Mouse (Mus musculus) forebrain, embryonic 12.5 days (tissue): Measurements from ENCODE around the gene 1810010D01Rik. TPM values are rescaled to one million over a fixed set of nuclear protein-coding genes. Genes with fewer than 3 reads are reported as not detected.

Source experiments
- ATAC-seq: fragments of 200-750 bp; cut with Nextera tagmentation; 2 replicates; pipeline ENCODE4 v1.8.0; 2017; ENCODE audit warnings: moderate TSS enrichment; ENCODE audit not compliant: low FRiP score
- H3K27ac ChIP-seq: fragments of 300-500 bp; sonication (generic); 2 replicates; pipeline ENCODE4 v1.5.1; 2016; ENCODE audit warnings: mild to moderate bottlenecking
- H3K27me3 ChIP-seq: fragments of 300-500 bp; sonication (generic); 2 replicates; pipeline ENCODE4 v1.6.1; 2016; ENCODE audit warnings: mild to moderate bottlenecking
- H3K36me3 ChIP-seq: fragments of 300-500 bp; sonication (generic); replicated peaks from 2 replicates; pipeline ENCODE4 v1.6.1; 2016; ENCODE audit warnings: mild to moderate bottlenecking
- H3K4me1 ChIP-seq: fragments of 300-500 bp; sonication (generic); 2 replicates; pipeline ENCODE4 v1.6.1; 2016
- H3K4me2 ChIP-seq: fragments of 300-500 bp; sonication (generic); 2 replicates; pipeline ENCODE4 v1.6.1; 2016; ENCODE audit warnings: mild to moderate bottlenecking, moderate library complexity
- H3K4me3 ChIP-seq: fragments of 300-500 bp; sonication (generic); replicated peaks from 2 replicates; pipeline ENCODE4 v1.5.1; 2016; ENCODE audit warnings: mild to moderate bottlenecking
- H3K9ac ChIP-seq: fragments of 300-500 bp; sonication (generic); 2 replicates; pipeline ENCODE4 v1.6.1; 2016; ENCODE audit warnings: mild to moderate bottlenecking
- H3K9me3 ChIP-seq: fragments of 300-500 bp; sonication (generic); 2 replicates; pipeline ENCODE4 v1.6.1; 2016
- WGBS: fragments of 180-500 bp; shearing (Covaris S2); methylation state at CpG from one replicate; pipeline ENCODE4 v1.1.7; 2016; 5-methylcytosine and 5-hydroxymethylcytosine counted together
- polyA plus RNA-seq: library from polyadenylated mRNA; unstranded; fragments of >200 nt; fragmentation: Nextera tagmentation; extraction: Ambion mirVana; gene quantifications from 2 replicates; pipeline ENCODE4 v1.2.1, GENCODE M21; 2016

Gene 1810010D01Rik
- polyA plus RNA-seq, 1 experiment from 2014 or later: 0.91 TPM

GRCm38 (mm10) chr7:145190520-145190919 is 17.4 kb downstream of the 1810010D01Rik start:
- H3K9ac ChIP-seq: no peak overlapping the region
- H3K4me1 ChIP-seq: peaks cover 19% of the 10 kb centered on the region
- H3K36me3 ChIP-seq: no peaks in the 10 kb centered on the region
- H3K9me3 ChIP-seq: no peaks in the 10 kb centered on the region
- no peak for ATAC-seq
- H3K4me2 ChIP-seq: no peak overlapping the region
- no peak overlapping the region for H3K27ac ChIP-seq
- H3K4me3 ChIP-seq: no peak overlapping the region
- H3K27me3 ChIP-seq: peaks cover 3% of the 10 kb centered on the region; the same call in 1 of the 2 replicates

GRCm38 (mm10) chr7:145189342-145189741 is 18.6 kb downstream of the 1810010D01Rik start:
- ATAC-seq: no peak
- no peak overlapping the region for H3K9ac ChIP-seq
- H3K36me3 ChIP-seq: no peaks in the 10 kb centered on the region
- no peaks in the 10 kb centered on the region for H3K27me3 ChIP-seq
- H3K27ac ChIP-seq: no peak overlapping the region
- H3K4me1 ChIP-seq: peaks cover 9% of the 10 kb centered on the region
- no peaks in the 10 kb centered on the region for H3K9me3 ChIP-seq
- H3K4me3 ChIP-seq: no peak overlapping the region
- no peak overlapping the region for H3K4me2 ChIP-seq
- 48% methylated on average over 8 of the region's 8 CpGs for WGBS

GRCm38 (mm10) chr7:145187802-145188201 is 20.1 kb downstream of the 1810010D01Rik start:
- Histone ChIP-seq H3K9me3 (no peaks in the 10 kb centered on the region), H3K36me3 (no peaks in the 10 kb centered on the region), H3K27me3 (no peaks in the 10 kb centered on the region), H3K27ac (no peak overlapping the region), H3K4me3 (no peak overlapping the region), H3K9ac (no peak overlapping the region), H3K4me2 (no peak overlapping the region), H3K4me1 (0 out of 2 replicates have a peak, but pooled peaks cover 4% of the 10 kb centered on the region)
- 71% methylated on average over 3 of the region's 3 CpGs for WGBS
- ATAC-seq: no peak

- H3K36me3 ChIP-seq: no peaks in the 10 kb centered on the region
- H3K9me3 ChIP-seq: no peaks in the 10 kb centered on the region
- H3K4me1 ChIP-seq: peaks cover 21% of the 10 kb centered on the region
- no peak for ATAC-seq
- H3K27me3 ChIP-seq: no peaks in the 10 kb centered on the region
- 73% methylated on average over 4 of the region's 4 CpGs for WGBS
- no peak overlapping the region for H3K27ac ChIP-seq
- no peak overlapping the region for H3K4me3 ChIP-seq
- H3K9ac ChIP-seq: no peak overlapping the region
- no peak overlapping the region for H3K4me2 ChIP-seq
These were observed 25.5 kb downstream of the 1810010D01Rik start for GRCm38 (mm10) chr7:145182388-145182787.

GRCm38 (mm10) chr7:145181376-145182034 is 26.4 kb downstream of the 1810010D01Rik start:
- Histone ChIP-seq H3K9me3 (no peaks in the 10 kb centered on the region), H3K4me1 (peaks cover 30% of the 10 kb centered on the region), H3K4me2 (no peak overlapping the region), H3K4me3 (no peak overlapping the region), H3K9ac (no peak overlapping the region), H3K36me3 (no peaks in the 10 kb centered on the region), H3K27ac (peak overlapping the region; percentile 14; the same call in 1 of the 2 replicates), H3K27me3 (no peaks in the 10 kb centered on the region)
- ATAC-seq: no peak; the same call in 1 of the 2 replicates
- WGBS: 53% methylated on average over 11 of the region's 11 CpGs

- Histone ChIP-seq H3K4me3 (no peak overlapping the region), H3K27ac (no peak overlapping the region), H3K4me2 (no peak overlapping the region), H3K4me1 (peaks cover 37% of the 10 kb centered on the region), H3K36me3 (no peaks in the 10 kb centered on the region), H3K9me3 (no peaks in the 10 kb centered on the region), H3K9ac (no peak overlapping the region), H3K27me3 (no peaks in the 10 kb centered on the region)
- no peak for ATAC-seq
- WGBS: 47% methylated on average over 5 of the region's 5 CpGs
These were observed 28.2 kb downstream of the 1810010D01Rik start for GRCm38 (mm10) chr7:145179691-145180091.

- Histone ChIP-seq H3K4me1 (peaks cover 62% of the 10 kb centered on the region), H3K27ac (peak overlapping the region; percentile 71), H3K36me3 (no peaks in the 10 kb centered on the region), H3K4me3 (no peak overlapping the region), H3K9ac (peak overlapping the region; percentile 12; the same call in 1 of the 2 replicates), H3K4me2 (no peak overlapping the region; the same call in 1 of the 2 replicates), H3K9me3 (no peaks in the 10 kb centered on the region), H3K27me3 (no peaks in the 10 kb centered on the region)
- ATAC-seq: no peak
- 28% methylated on average over 15 of the region's 15 CpGs for WGBS
These were observed 30.9 kb downstream of the 1810010D01Rik start for GRCm38 (mm10) chr7:145176750-145177589.

- H3K27ac ChIP-seq: peak overlapping the region; percentile 78
- ATAC-seq: peak; percentile 34
- H3K27me3 ChIP-seq: 0 out of 2 replicates have a peak, but pooled peaks cover 3% of the 10 kb centered on the region
- H3K4me1 ChIP-seq: peaks cover 50% of the 10 kb centered on the region
- WGBS: 36% methylated on average over 15 of the region's 15 CpGs
- H3K9me3 ChIP-seq: no peaks in the 10 kb centered on the region
- no peak overlapping the region for H3K4me3 ChIP-seq
- H3K4me2 ChIP-seq: peak overlapping the region; percentile 33
- 0 out of 2 replicates have a peak overlapping the region, but pooled peaks have one; percentile 36 for H3K9ac ChIP-seq
- H3K36me3 ChIP-seq: no peaks in the 10 kb centered on the region
These were observed 34.4 kb downstream of the 1810010D01Rik start for GRCm38 (mm10) chr7:145173563-145173962.

GRCm38 (mm10) chr7:145173116-145173515 is 34.8 kb downstream of the 1810010D01Rik start:
- Histone ChIP-seq H3K9me3 (no peaks in the 10 kb centered on the region), H3K27me3 (0 out of 2 replicates have a peak, but pooled peaks cover 3% of the 10 kb centered on the region), H3K4me3 (no peak overlapping the region), H3K4me2 (peak overlapping the region; percentile 33), H3K4me1 (peaks cover 50% of the 10 kb centered on the region), H3K36me3 (no peaks in the 10 kb centered on the region), H3K27ac (peak overlapping the region; percentile 78), H3K9ac (no peak overlapping the region)
- ATAC-seq: peak; percentile 91
- 4% methylated on average over 10 of the region's 12 CpGs for WGBS

GRCm38 (mm10) chr7:145169703-145170102 is 38.2 kb downstream of the 1810010D01Rik start:
- Histone ChIP-seq H3K4me2 (no peak overlapping the region), H3K36me3 (no peaks in the 10 kb centered on the region), H3K4me1 (peaks cover 32% of the 10 kb centered on the region), H3K4me3 (no peak overlapping the region), H3K9me3 (no peaks in the 10 kb centered on the region), H3K27ac (no peak overlapping the region), H3K9ac (no peak overlapping the region), H3K27me3 (peaks cover 10% of the 10 kb centered on the region; the same call in 1 of the 2 replicates)
- no peak for ATAC-seq
- WGBS: 79% methylated on average over 3 of the region's 3 CpGs

- Histone ChIP-seq H3K36me3 (no peaks in the 10 kb centered on the region), H3K9me3 (no peaks in the 10 kb centered on the region), H3K4me1 (peaks cover 24% of the 10 kb centered on the region), H3K9ac (no peak overlapping the region), H3K27ac (peak overlapping the region; percentile 65; the same call in 1 of the 2 replicates), H3K4me2 (0 out of 2 replicates have a peak overlapping the region, but pooled peaks have one; percentile 0), H3K27me3 (peaks cover 3% of the 10 kb centered on the region; the same call in 1 of the 2 replicates), H3K4me3 (no peak overlapping the region)
- ATAC-seq: 0 out of 2 replicates have a peak, but pooled peaks have one; percentile 77
- WGBS: 13% methylated on average over 13 of the region's 13 CpGs
These were observed 48.4 kb downstream of the 1810010D01Rik start for GRCm38 (mm10) chr7:145159283-145160240.
